Mouse (Mus musculus) MEL-GATA-1-ER (cell line): ENCODE data around the gene Bckdk.
"Not testable (repeated sequence)": the region's sequence is repeated elsewhere in the genome, so short reads cannot be mapped to it uniquely, and the experiment has no call there.

ENCODE experiments used
- DNase-seq: peaks from one replicate; pipeline ENCODE4 v3.0.0-alpha.2; 2012; ENCODE audit warnings: low read depth; ENCODE audit errors: extremely low read depth

Gene Bckdk

GRCm38 (mm10) chr7:127930636-127931035 lies 26.8 kb downstream of the Bckdk start:
- DNase-seq = no peak

GRCm38 (mm10) chr7:127931351-127932135 lies 27.7 kb downstream of the Bckdk start:
- no peak for DNase-seq

- DNase-seq = no peak
Measured at GRCm38 (mm10) chr7:127932273-127933031, 28.6 kb downstream of the Bckdk start.

- DNase-seq = no peak
Measured at GRCm38 (mm10) chr7:127934075-127934474, 30.2 kb downstream of the Bckdk start.

- DNase-seq = peak; percentile 91
Measured at GRCm38 (mm10) chr7:127935028-127935722, 31.3 kb downstream of the Bckdk start.

GRCm38 (mm10) chr7:127935748-127936159 lies 31.9 kb downstream of the Bckdk start:
- peak; percentile 6 for DNase-seq

- no peak for DNase-seq
Measured at GRCm38 (mm10) chr7:127936216-127936884, 32.5 kb downstream of the Bckdk start.

GRCm38 (mm10) chr7:127942097-127942496 lies 38.2 kb downstream of the Bckdk start:
- not testable (repeated sequence) for DNase-seq

- DNase-seq = no peak
Measured at GRCm38 (mm10) chr7:127944614-127945013, 40.7 kb downstream of the Bckdk start.

- no peak for DNase-seq
Measured at GRCm38 (mm10) chr7:127946470-127947023, 42.7 kb downstream of the Bckdk start, which contains the start of gene Prss36. Gene Prss36 (minus strand): TSS chr7:127946725.

- DNase-seq = no peak
Measured at GRCm38 (mm10) chr7:127952864-127953581, 49.1 kb downstream of the Bckdk start.

- DNase-seq = no peak
Measured at GRCm38 (mm10) chr7:127959364-127959763, 55.5 kb downstream of the Bckdk start.
